Mouse (Mus musculus): ENCODE results near the gene Dnmt1.

Gene Dnmt1

GRCm38 (mm10) chr9:20943911-20944310, 15.8 kb downstream of the Dnmt1 start:
- no peak for DNase-seq (ENCODE audit: low spot score in 2 of 2)

- no peak for DNase-seq (ENCODE audit: low spot score in 2 of 2)
Observed at GRCm38 (mm10) chr9:20943396-20943795, 16.3 kb downstream of the Dnmt1 start.

GRCm38 (mm10) chr9:20923258-20923657, 36.4 kb downstream of the Dnmt1 start:
- no peak for DNase-seq (ENCODE audit: low spot score in 2 of 2)

GRCm38 (mm10) chr9:20916160-20916559, 43.5 kb downstream of the Dnmt1 start:
- peak; percentile 33 to 54 for DNase-seq (ENCODE audit: low spot score in 2 of 2)

GRCm38 (mm10) chr9:20909948-20910347, 49.7 kb downstream of the Dnmt1 start:
- no peak for DNase-seq (ENCODE audit: low spot score in 2 of 2)

DNA sequence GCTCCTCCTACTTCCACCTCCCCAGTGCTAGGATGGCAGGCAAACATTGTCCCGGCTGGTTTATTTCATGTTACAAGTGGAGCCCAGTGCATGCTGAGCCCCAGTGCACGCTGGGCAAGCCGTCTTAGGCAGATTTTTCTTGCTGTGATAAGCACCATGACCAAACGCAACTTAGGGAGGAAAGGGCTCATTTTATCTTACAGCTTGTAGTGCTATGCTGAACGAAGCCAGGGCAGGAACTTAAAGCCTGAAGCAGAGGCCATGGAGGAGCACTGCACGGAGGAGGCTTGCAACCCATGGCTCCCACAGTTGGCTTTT, 57.6 kb downstream of the Dnmt1 start:
- no peak for DNase-seq (ENCODE audit: low spot score in 2 of 2)

- peak; percentile 51 to 65 for DNase-seq (ENCODE audit: low spot score in 2 of 2)
Observed at GRCm38 (mm10) chr9:20901466-20902173, 58.1 kb downstream of the Dnmt1 start.

GRCm38 (mm10) chr9:20898511-20899073, 61.1 kb downstream of the Dnmt1 start, which contains the start of gene Eif3g:
Gene Eif3g, minus strand, starts transcription at chr9:20898623.
- peak; percentile 81 to 85 for DNase-seq (ENCODE audit: low spot score in 2 of 2)

DNA sequence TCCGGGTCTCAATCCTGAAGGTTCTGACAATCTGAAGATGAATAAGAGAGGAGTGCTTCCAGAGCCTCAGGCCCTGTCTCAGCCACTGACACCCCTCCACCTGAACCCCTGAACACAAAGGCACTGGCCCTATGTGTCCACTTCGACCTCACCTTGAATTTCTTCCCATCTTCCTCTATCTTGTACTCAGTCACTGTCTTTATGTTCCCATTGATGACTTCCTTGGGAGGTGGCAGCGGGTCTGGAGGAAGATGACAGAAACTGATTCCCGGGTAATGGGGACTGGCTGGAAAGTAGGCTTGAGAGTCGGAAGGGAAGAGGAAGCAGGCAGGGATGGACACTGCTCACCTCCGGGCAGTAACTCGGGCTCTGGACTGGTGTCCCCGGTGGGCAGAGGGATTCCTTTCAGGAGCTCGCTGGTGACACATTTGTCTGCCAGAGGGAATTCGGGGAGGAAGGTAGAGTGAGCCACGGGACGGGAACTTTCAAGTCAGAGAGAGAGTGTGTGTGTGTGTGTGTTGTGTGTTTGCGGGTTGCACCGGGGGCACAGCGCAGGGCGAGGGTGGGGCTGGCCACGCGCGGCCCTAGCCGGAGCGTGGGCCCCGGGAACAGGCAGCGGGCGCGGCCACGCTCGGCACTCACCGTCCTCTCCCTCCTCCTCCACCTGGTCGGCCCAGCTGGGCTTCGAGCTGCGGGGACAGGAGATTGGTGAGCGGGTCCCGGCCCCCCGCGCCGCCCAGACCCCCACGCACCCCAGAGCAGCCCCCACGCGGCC, 61.8 kb downstream of the Dnmt1 start:
- DNase-seq (ENCODE audit: low spot score in 2 of 2) = no peak

GRCm38 (mm10) chr9:20895382-20895781, 64.3 kb downstream of the Dnmt1 start:
- no peak for DNase-seq (ENCODE audit: low spot score in 2 of 2)

DNA sequence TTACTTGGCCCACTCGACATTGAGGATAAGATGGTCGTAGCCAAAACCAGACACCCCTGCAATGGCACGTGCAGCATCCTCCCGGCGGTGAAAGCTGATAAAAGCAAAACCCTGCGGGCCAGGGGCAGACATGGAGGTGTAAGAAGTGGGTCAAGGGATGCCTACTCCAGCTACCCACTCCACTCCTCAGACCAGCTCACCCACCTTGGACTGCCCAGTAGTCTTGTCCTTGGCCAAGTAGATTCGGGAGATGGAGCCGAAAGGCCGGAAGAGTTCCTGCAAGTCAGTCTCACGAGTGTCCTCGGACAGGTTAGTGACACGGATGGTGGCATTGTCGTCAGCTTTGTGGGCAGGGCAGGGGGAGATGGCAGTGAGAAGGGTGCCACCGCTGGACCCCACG, 65.1 kb downstream of the Dnmt1 start:
- no peak for DNase-seq (ENCODE audit: low spot score in 2 of 2)

- no peak for DNase-seq (ENCODE audit: low spot score in 2 of 2)
Observed at GRCm38 (mm10) chr9:20893590-20894343, 65.9 kb downstream of the Dnmt1 start.

DNA sequence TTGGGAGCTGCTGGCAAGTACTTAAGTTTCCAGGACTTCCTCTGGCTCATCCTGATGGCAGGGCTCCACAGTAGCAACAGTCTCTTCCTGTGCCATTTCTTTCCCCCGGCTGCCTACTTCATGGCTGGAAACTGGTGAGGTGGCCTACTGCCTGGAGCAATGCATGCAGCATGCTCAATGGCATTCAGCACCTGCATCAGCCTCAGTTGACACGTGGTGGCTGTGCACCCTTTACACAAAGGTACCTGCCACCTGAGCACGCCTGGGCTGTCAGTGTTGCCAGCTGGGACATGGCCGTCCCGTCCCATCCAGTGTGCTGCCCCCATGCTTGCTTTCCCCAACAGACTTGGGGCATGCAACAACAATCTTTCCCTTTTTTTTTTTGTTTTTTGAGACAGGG, 66.6 kb downstream of the Dnmt1 start:
- no peak for DNase-seq (ENCODE audit: low spot score in 2 of 2)

DNA sequence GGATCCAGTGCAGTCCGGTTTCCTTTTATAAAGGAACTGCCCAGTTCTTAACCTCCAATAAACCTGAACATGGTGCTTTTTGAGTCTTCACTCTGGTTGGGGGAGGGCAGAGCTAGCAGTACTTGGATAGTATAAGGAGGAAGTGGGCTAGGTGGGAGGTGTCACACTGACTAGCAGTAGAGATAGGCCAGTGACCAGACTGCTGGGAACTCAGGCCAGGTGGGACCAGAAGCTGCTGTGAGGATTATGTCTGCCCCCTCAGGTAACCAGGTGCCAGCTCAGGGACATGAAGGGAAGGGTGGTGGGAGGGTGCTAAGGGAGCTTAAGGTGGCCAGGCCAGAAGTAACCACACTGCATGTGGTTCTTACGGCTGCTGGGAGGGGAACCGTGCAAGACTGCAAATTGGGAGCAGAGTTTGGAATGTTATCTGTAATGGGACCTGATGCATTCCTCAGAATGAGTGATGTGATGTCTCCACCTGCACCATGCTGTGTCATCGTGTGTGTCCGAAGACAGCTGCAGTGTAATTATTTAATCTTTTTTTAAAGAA, 67.5 kb downstream of the Dnmt1 start:
- DNase-seq (ENCODE audit: low spot score in 2 of 2) = no peak

GRCm38 (mm10) chr9:20891339-20892103, 68.2 kb downstream of the Dnmt1 start:
- no peak for DNase-seq (ENCODE audit: low spot score in 2 of 2)

- no peak for DNase-seq (ENCODE audit: low spot score in 2 of 2)
Observed at GRCm38 (mm10) chr9:20890411-20890810, 69.3 kb downstream of the Dnmt1 start.

DNA sequence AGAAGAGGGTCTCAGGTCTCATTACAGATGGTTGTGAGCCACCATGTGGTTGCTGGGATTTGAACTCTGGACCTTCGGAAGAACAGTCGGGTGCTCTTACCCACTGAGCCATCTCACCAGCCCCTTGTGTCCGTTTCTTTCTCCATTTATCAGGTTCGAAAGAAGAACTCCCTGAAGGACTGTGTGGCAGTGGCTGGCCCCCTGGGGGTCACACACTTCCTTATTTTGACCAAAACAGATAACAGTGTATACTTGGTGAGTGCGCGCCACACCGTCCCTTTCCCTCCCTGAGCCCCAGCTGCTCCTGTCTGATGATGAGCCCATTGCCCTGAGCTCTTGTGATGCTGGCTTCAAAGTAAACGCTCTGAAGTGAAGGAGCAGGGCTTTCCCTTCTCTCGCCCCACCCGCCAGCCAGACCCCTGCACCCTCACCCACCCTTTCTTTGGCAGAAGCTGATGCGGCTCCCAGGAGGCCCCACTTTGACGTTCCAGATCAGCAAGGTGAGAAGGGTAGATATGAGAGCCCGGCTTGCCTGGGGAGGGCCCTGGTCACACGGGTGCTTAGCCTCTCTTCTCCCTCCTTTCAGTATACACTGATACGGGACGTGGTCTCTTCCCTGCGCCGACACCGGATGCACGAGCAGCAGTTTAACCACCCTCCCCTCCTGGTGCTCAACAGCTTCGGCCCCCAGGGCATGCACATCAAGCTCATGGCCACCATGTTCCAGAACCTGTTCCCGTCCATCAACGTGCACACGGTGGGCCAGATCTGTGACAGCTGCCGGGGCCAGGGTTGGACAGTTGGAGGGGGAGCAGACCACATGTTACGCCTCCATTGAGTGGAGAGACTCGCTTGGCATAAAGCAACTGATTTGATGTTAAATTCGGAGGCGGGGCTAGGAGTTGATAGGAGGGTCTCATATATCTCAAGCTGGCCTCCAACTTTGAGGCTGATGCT, 70.2 kb downstream of the Dnmt1 start:
- peak; percentile 67 to 72 for DNase-seq (ENCODE audit: low spot score in 2 of 2)

DNA sequence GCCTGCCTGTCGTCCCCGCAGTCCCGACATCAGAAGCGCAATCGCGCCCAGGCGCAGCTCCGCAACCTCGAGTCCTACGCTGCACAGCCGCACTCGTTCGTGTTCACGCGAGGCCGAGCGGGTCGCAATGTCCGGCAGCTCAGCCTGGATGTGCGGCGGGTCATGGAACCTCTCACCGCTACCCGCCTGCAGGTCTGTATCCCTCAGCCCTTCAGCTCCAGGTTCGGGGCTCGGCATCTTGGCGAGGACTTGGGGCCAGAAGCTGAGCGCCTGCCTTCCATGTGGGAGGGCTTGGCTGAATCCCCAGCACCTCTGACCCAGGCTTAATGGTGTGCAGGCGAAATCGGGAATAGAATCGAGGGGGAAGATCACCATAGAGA, 71.3 kb downstream of the Dnmt1 start:
- DNase-seq (ENCODE audit: low spot score in 2 of 2) = no peak

DNA sequence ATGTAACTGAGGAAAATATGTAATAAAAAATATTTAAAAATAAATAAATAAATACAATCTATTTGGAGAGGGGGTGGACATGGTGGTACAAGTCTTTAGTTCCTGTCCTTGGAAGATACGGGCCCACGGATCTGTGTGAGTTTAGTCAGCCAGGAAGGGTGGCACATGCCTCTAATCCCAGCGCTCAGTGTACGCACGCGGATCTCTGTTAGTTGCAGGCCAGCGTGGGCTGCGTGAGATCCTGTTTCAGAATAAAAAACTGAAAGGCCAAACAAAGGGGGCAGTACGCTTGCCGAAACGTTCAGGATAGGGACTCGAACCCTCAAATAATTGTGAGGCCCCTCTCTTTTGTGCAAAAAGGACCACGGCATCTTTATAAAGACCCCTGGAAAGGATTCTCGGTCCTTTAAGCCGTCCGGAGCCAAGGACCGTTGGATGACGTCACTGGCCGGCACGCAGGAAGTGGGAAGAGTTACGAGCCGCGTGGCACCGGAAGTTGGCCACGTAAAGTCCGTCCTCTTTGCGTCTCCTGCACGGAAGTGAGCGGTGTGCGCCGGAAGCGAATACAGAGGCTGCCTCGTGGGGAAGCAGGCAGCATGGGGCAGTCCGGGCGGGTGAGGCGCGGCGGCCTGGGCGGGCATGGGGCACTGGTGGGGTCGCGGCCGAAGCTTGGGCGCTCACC, 71.8 kb downstream of the Dnmt1 start, which contains the start of gene Ppan:
TSS of gene Ppan (plus strand) at position 472 of the 682 bp plus-strand sequence.
- peak; percentile 95 for DNase-seq (ENCODE audit: low spot score in 2 of 2)

Data from spleen, postnatal 36 days (tissue).